Comparison of ENCODE assay signal across 9 mouse cellular contexts in genomic region chr9:122247430-122248027, GRCm38 (mm10). TPM values are rescaled to one million over a fixed set of nuclear protein-coding genes. Genes with fewer than 3 reads are reported as not detected.
DNase-seq lines count a peak whose midpoint lies in the region; ATAC-seq and TF ChIP-seq lines count a peak whose summit lies in the region.
"Had no signal": no experiment of that assay in that cellular context is flagged by ENCODE, and none has a peak within 500 bp of the region (broad histone marks: within the 10 kb centered on the region; RNA-seq: fewer than 3 reads in every experiment).

No protein-coding gene starts in this region.

- H3K9me3 ChIP-seq in kidney, embryonic 16.5 days (ENCODE audit: low read length): no peaks in the 10 kb centered on the region
- H3K9me3 ChIP-seq: embryonic facial prominence, embryonic 12.5 days had no signal

- H3K4me1 ChIP-seq in kidney, embryonic 16.5 days (ENCODE audit: insufficient read depth, low read length): no peaks in the 10 kb centered on the region
- no peaks in the 10 kb centered on the region for H3K4me1 ChIP-seq in liver, adult 2 months (ENCODE audit: control insufficient read depth, insufficient read depth, low read length)

- H3K79me2 ChIP-seq in liver, adult 2 months (ENCODE audit: control insufficient read depth, insufficient read depth, low read length): no peaks in the 10 kb centered on the region

- no peaks in the 10 kb centered on the region for H3K27me3 ChIP-seq in kidney, embryonic 16.5 days (ENCODE audit: insufficient read depth, low read length)
- H3K27me3 ChIP-seq in liver, adult 2 months (ENCODE audit: control insufficient read depth, insufficient read depth, low read length): no peaks in the 10 kb centered on the region
- H3K27me3 ChIP-seq: embryonic facial prominence, embryonic 12.5 days had no signal

- peaks cover 8% of the 10 kb centered on the region; the same call in 1 of the 2 replicates for H3K36me3 ChIP-seq in kidney, embryonic 16.5 days (ENCODE audit: insufficient read depth, low read length)
- no peaks in the 10 kb centered on the region for H3K36me3 ChIP-seq in liver, adult 2 months (ENCODE audit: control insufficient read depth, insufficient read depth, low read length)

- WGBS in kidney, embryonic 16.5 days: 44% methylated on average over 13 of the region's 13 CpGs
- WGBS in liver, adult 2 months: 48% methylated on average over 13 of the region's 13 CpGs

- peak; percentile 91 for DNase-seq in 3T3-L1 (ENCODE audit: low read depth, low spot score)
- DNase-seq in R1 (ENCODE audit: low read depth, low spot score): peak; percentile 70
- peak; percentile 48 to 80 for DNase-seq in cerebellum, postnatal 4 days (ENCODE audit: low spot score in 2 of 2)
- peak; percentile 69 for DNase-seq in gastrocnemius, postnatal 14 days
- DNase-seq in liver, adult 2 months (ENCODE audit: extremely low read depth, low read depth, low spot score): peak; percentile 54
- peak; percentile 54 to 70 for DNase-seq in natural killer cell, adult 2 months (ENCODE audit: low spot score in 2 of 2)
- peak; percentile 58 for DNase-seq in telencephalon, adult 2 months (ENCODE audit: low read depth, low spot score)

- no peak overlapping the region for H3K4me3 ChIP-seq in kidney, embryonic 16.5 days (ENCODE audit: low read length)
- H3K4me3 ChIP-seq in liver, adult 2 months (ENCODE audit: insufficient read depth, low read depth, low read length): no peak overlapping the region
- H3K4me3 ChIP-seq: embryonic facial prominence, embryonic 12.5 days had no signal

- intact Hi-C loops in gastrocnemius, postnatal 14 days (cut with DNase I; ENCODE audit: low total_unique reads): loop anchor here (5.0 kb wide), 1 partner anchor 60 kb away; no protein-coding TSS in a partner anchor

- TF ChIP-seq POLR2A in liver, adult 2 months (IDR thresholded peaks at IDR 0.05; ENCODE audit: extremely low read depth, insufficient read depth, low read length): no peak

- H3K4me2 ChIP-seq in kidney, embryonic 16.5 days (replicated peaks; ENCODE audit: low read depth, low read length): no peak overlapping the region
- H3K4me2 ChIP-seq: embryonic facial prominence, embryonic 12.5 days had no signal

- H3K9ac ChIP-seq in kidney, embryonic 16.5 days (replicated peaks; ENCODE audit: low read length): no peak overlapping the region
- no peak overlapping the region for H3K9ac ChIP-seq in liver, adult 2 months (ENCODE audit: low read depth, low read length)
- H3K9ac ChIP-seq: embryonic facial prominence, embryonic 12.5 days had no signal

- ATAC-seq in kidney, embryonic 16.5 days (ENCODE audit: low FRiP score, low TSS enrichment): peak; percentile 68

- peak; percentile 58 for TF ChIP-seq CTCF in liver, adult 2 months (IDR thresholded peaks at IDR 0.05; ENCODE audit: low read depth, low read length)

- no peak overlapping the region for H3K27ac ChIP-seq in kidney, embryonic 16.5 days (ENCODE audit: low read length)
- H3K27ac ChIP-seq in liver, adult 2 months (replicated peaks; ENCODE audit: insufficient read depth, low read depth, low read length): no peak overlapping the region
- H3K27ac ChIP-seq: embryonic facial prominence, embryonic 12.5 days had no signal

RNA-seq across cellular contexts. Expression of gene Ano10, which starts 46.7 kb away (rescaled TPM):
- 10 to 100 TPM; 36.6 to 39.4 TPM for total RNA-seq in gastrocnemius, postnatal 14 days (2021)
- 39.2 and 39.6 TPM in 2 replicates for polyA plus RNA-seq in kidney, embryonic 16.5 days (2015; fragmentation: Nextera tagmentation; extraction: Ambion mirVana)
- 12.2 and 13.0 TPM in 2 replicates for total RNA-seq in liver, adult 2 months (2014; rRNA removed)
- polyA plus RNA-seq in liver, adult 2 months (2012; rRNA removed): 12.5 and 13.5 TPM in 2 replicates
